Mouse (Mus musculus) CH12.LX (cell line): ENCODE results near the gene Exoc2. TPM values are rescaled to one million over a fixed set of nuclear protein-coding genes. Genes with fewer than 3 reads are reported as not detected.
A peak's percentile ranks its signal among the peaks of the same experiment; 100 is the strongest.

Source experiments
- DNase-seq: peaks from one replicate; pipeline ENCODE4 v3.0.0-alpha.2; 2013; ENCODE audit errors: extremely low read depth
- H3K27ac ChIP-seq: 2 replicates; pipeline ENCODE4 v1.5.1; 2012; ENCODE audit warnings: low read depth, mild to moderate bottlenecking, control low read depth, moderate library complexity; ENCODE audit not compliant: insufficient read depth
- H3K27me3 ChIP-seq: replicated peaks from 2 replicates; pipeline ENCODE3; 2012; ENCODE audit warnings: inconsistent platforms
- H3K36me3 ChIP-seq, 2 experiments: replicated peaks in 1 of 2; 2 replicates each; pipeline versions ENCODE3 to v1.6.1; 2012; ENCODE audit warnings: inconsistent platforms in 1 of 2, low read length in 1 of 2, mild to moderate bottlenecking in 1 of 2, mixed read lengths in 1 of 2, moderate library complexity in 1 of 2; ENCODE audit not compliant: control insufficient read depth in 1 of 2, insufficient read depth in 1 of 2
- H3K4me1 ChIP-seq, 2 experiments: 2 replicates each; pipeline ENCODE4 v1.6.1; 2012; ENCODE audit warnings: inconsistent platforms in 1 of 2, moderate library complexity in 1 of 2; ENCODE audit not compliant: insufficient read depth in 2 of 2, control insufficient read depth in 1 of 2
- H3K4me2 ChIP-seq: 2 replicates; pipeline ENCODE4 v1.6.1; 2012; ENCODE audit warnings: low read depth, mild to moderate bottlenecking, control low read depth; ENCODE audit not compliant: poor library complexity, insufficient read depth, severe bottlenecking
- H3K4me3 ChIP-seq, 3 experiments: fragments of 150-350 bp in 1 of 3; sonication (generic) in 1 of 3; replicated peaks in 1 of 3; 2 replicates each; pipeline versions ENCODE3 to v1.5.1; 2011 to 2012; ENCODE audit warnings: low read depth in 2 of 3, low read length in 2 of 3, mild to moderate bottlenecking in 2 of 3, moderate library complexity in 2 of 3, control low read depth in 1 of 3, improper control_type of control experiment in 1 of 3, inconsistent platforms in 1 of 3, mixed read lengths in 1 of 3; ENCODE audit not compliant: poor library complexity in 1 of 3
- H3K79me2 ChIP-seq: replicated peaks from 2 replicates; pipeline ENCODE4 v1.6.1; 2012; ENCODE audit warnings: mild to moderate bottlenecking, moderate library complexity; ENCODE audit not compliant: control insufficient read depth, poor library complexity, insufficient read depth, severe bottlenecking; ENCODE audit errors: extremely low read depth
- H3K9ac ChIP-seq: 2 replicates; pipeline ENCODE4 v1.6.1; 2012; ENCODE audit warnings: low read depth, mild to moderate bottlenecking, control low read depth, moderate library complexity; ENCODE audit not compliant: insufficient read depth
- H3K9me3 ChIP-seq: replicated peaks from 2 replicates; pipeline ENCODE3; 2012; ENCODE audit warnings: low read length, inconsistent platforms, mixed read lengths
- BHLHE40 ChIP-seq: IDR thresholded peaks from 2 replicates; pipeline ENCODE4 v1.6.1; 2011; ENCODE audit warnings: mild to moderate bottlenecking, low read depth, low read length, improper control_type of control experiment
- CHD1 ChIP-seq: IDR thresholded peaks from 2 replicates; pipeline ENCODE4 v1.6.1; 2012; ENCODE audit warnings: low read depth, low read length, improper control_type of control experiment, inconsistent platforms
- CHD2 ChIP-seq: IDR thresholded peaks from 2 replicates; pipeline ENCODE4 v1.6.1; 2011; ENCODE audit warnings: low read length, improper control_type of control experiment
- CTCF ChIP-seq, 2 experiments: IDR thresholded peaks in 1 of 2; conservative IDR thresholded peaks in 1 of 2; 2 replicates each; pipeline ENCODE4 v1.5.1; 2011 to 2012; ENCODE audit warnings: low read depth in 2 of 2, low read length in 2 of 2, improper control_type of control experiment in 1 of 2, inconsistent platforms in 1 of 2, mild to moderate bottlenecking in 1 of 2, moderate library complexity in 1 of 2
- E2F4 ChIP-seq: IDR thresholded peaks from 2 replicates; pipeline ENCODE4 v1.6.1; 2011; ENCODE audit warnings: low read depth, low read length, improper control_type of control experiment; ENCODE audit not compliant: insufficient replicate concordance
- ELF1 ChIP-seq: IDR thresholded peaks from 2 replicates; pipeline ENCODE4 v1.6.1; 2014; ENCODE audit warnings: low read depth, mild to moderate bottlenecking, inconsistent platforms, low read length, improper control_type of control experiment
- EP300 ChIP-seq: IDR thresholded peaks from 2 replicates; pipeline ENCODE4 v1.6.1; 2011; ENCODE audit warnings: low read length, improper control_type of control experiment
- GABPA ChIP-seq: IDR thresholded peaks from 2 replicates; pipeline ENCODE4 v1.6.1; 2012; ENCODE audit warnings: low read depth, low read length, improper control_type of control experiment, inconsistent platforms; ENCODE audit not compliant: insufficient replicate concordance
- HCFC1 ChIP-seq: IDR thresholded peaks from 2 replicates; pipeline ENCODE4 v1.6.1; 2012; ENCODE audit warnings: low read depth, mild to moderate bottlenecking, inconsistent platforms, low read length, improper control_type of control experiment
- JUN ChIP-seq: IDR thresholded peaks from 2 replicates; pipeline ENCODE4 v1.6.1; 2011; ENCODE audit warnings: low read depth, mild to moderate bottlenecking, low read length, improper control_type of control experiment, moderate library complexity; ENCODE audit not compliant: insufficient read depth
- JUND ChIP-seq: conservative IDR thresholded peaks from 2 replicates; pipeline ENCODE4 v1.6.1; 2011; ENCODE audit warnings: low read depth, low read length, improper control_type of control experiment
- KAT2A ChIP-seq: IDR thresholded peaks from 2 replicates; pipeline ENCODE4 v1.6.1; 2012; ENCODE audit warnings: low read length, improper control_type of control experiment, inconsistent platforms; ENCODE audit not compliant: insufficient replicate concordance
- MAFK ChIP-seq: IDR thresholded peaks from 2 replicates; pipeline ENCODE4 v1.6.1; 2011; ENCODE audit warnings: low read length, improper control_type of control experiment; ENCODE audit not compliant: insufficient replicate concordance
- MAX ChIP-seq: IDR thresholded peaks from 2 replicates; pipeline ENCODE4 v1.6.1; 2011; ENCODE audit warnings: low read length, improper control_type of control experiment
- MAZ ChIP-seq: IDR thresholded peaks from 2 replicates; pipeline ENCODE4 v1.6.1; 2012; ENCODE audit warnings: low read depth, mild to moderate bottlenecking, inconsistent platforms, low read length, improper control_type of control experiment, moderate library complexity
- MEF2A ChIP-seq: IDR thresholded peaks from 2 replicates; pipeline ENCODE4 v1.6.1; 2014; ENCODE audit warnings: low read depth, mild to moderate bottlenecking, inconsistent platforms, low read length, improper control_type of control experiment, borderline replicate concordance
- MXI1 ChIP-seq: IDR thresholded peaks from 2 replicates; pipeline ENCODE4 v1.6.1; 2011; ENCODE audit warnings: mild to moderate bottlenecking, low read depth, low read length, improper control_type of control experiment
- MYC ChIP-seq: IDR thresholded peaks from 2 replicates; pipeline ENCODE4 v1.6.1; 2011; ENCODE audit warnings: low read depth, mild to moderate bottlenecking, improper control_type of control experiment, low read length
- NELFE ChIP-seq: IDR thresholded peaks from 2 replicates; pipeline ENCODE4 v1.6.1; 2011; ENCODE audit warnings: low read depth, low read length, improper control_type of control experiment
- NRF1 ChIP-seq: IDR thresholded peaks from 2 replicates; pipeline ENCODE4 v1.6.1; 2014; ENCODE audit warnings: low read depth, mild to moderate bottlenecking, inconsistent platforms, low read length, improper control_type of control experiment, moderate library complexity
- POLR2A ChIP-seq: IDR thresholded peaks from 2 replicates; pipeline ENCODE4 v1.6.1; 2011; ENCODE audit warnings: low read depth, mild to moderate bottlenecking, improper control_type of control experiment, low read length
- RCOR1 ChIP-seq: conservative IDR thresholded peaks from 2 replicates; pipeline ENCODE4 v1.6.1; 2012; ENCODE audit warnings: low read depth, mild to moderate bottlenecking, inconsistent platforms, low read length, improper control_type of control experiment
- SIN3A ChIP-seq: IDR thresholded peaks from 2 replicates; pipeline ENCODE4 v1.6.1; 2012; ENCODE audit warnings: low read length, improper control_type of control experiment, inconsistent platforms
- SMC3 ChIP-seq: IDR thresholded peaks from 2 replicates; pipeline ENCODE4 v1.6.1; 2011; ENCODE audit warnings: low read depth, low read length, improper control_type of control experiment
- TBP ChIP-seq: conservative IDR thresholded peaks from 2 replicates; pipeline ENCODE4 v1.6.1; 2011; ENCODE audit warnings: low read depth, low read length, improper control_type of control experiment
- TCF12 ChIP-seq: IDR thresholded peaks from 2 replicates; pipeline ENCODE4 v1.6.1; 2014; ENCODE audit warnings: low read depth, mild to moderate bottlenecking, inconsistent platforms, low read length, improper control_type of control experiment
- UBTF ChIP-seq: IDR thresholded peaks from 2 replicates; pipeline ENCODE4 v1.6.1; 2012; ENCODE audit warnings: low read depth, mild to moderate bottlenecking, inconsistent platforms, low read length, improper control_type of control experiment, moderate library complexity
- USF1 ChIP-seq: IDR thresholded peaks from 2 replicates; pipeline ENCODE4 v1.6.1; 2014; ENCODE audit warnings: low read depth, mild to moderate bottlenecking, inconsistent platforms, low read length, improper control_type of control experiment
- USF2 ChIP-seq: conservative IDR thresholded peaks from 2 replicates; pipeline ENCODE4 v1.6.1; 2011; ENCODE audit warnings: low read depth, low read length, improper control_type of control experiment
- ZC3H11A ChIP-seq: IDR thresholded peaks from 2 replicates; pipeline ENCODE4 v1.6.1; 2012; ENCODE audit warnings: low read depth, mild to moderate bottlenecking, inconsistent platforms, low read length, improper control_type of control experiment
- ZKSCAN1 ChIP-seq: IDR thresholded peaks from 2 replicates; pipeline ENCODE4 v1.6.1; 2012; ENCODE audit warnings: low read depth, inconsistent platforms, low read length, improper control_type of control experiment, borderline replicate concordance
- ZMIZ1 ChIP-seq: IDR thresholded peaks from 2 replicates; pipeline ENCODE4 v1.6.1; 2012; ENCODE audit warnings: low read depth, mild to moderate bottlenecking, inconsistent platforms, low read length, improper control_type of control experiment
- ZNF384 ChIP-seq: IDR thresholded peaks from 2 replicates; pipeline ENCODE4 v1.6.1; 2012; ENCODE audit warnings: low read depth, low read length, improper control_type of control experiment, inconsistent platforms
- dilution Hi-C: fragments of 300-500 bp; cut with MboI; formaldehyde crosslinking; loops from 2 replicates; pipeline ENCODE4 v1.14.3; 2020; ENCODE audit warnings: low sequenced_read_pairs; ENCODE audit not compliant: extremely low pct_unique_long_range_greater_than_20kb, extremely low pct_ligation_motif_present
- in situ Hi-C: fragments of 300-500 bp; cut with MboI; formaldehyde crosslinking; loops from 3 replicates; pipeline ENCODE4 v1.14.3; 2019; ENCODE audit warnings: low sequenced_read_pairs, low pct_ligation_motif_present, low pct_unique_long_range_greater_than_20kb, mixed read lengths
- polyA plus RNA-seq: library from polyadenylated mRNA; unstranded; fragments of >175 nt; gene quantifications from 2 replicates; pipeline ENCODE4 v1.2.1, GENCODE M21; 2012; ENCODE audit warnings: low read depth; ENCODE audit not compliant: insufficient read length
- total RNA-seq, 2 experiments: library from RNA; depleted of rRNA; stranded (reverse); fragments of 300-350 nt in 1 of 2; fragments of >200 nt in 1 of 2; gene quantifications; 2 replicates each; pipeline ENCODE4 v1.2.3; 2012 to 2014

Gene Exoc2
- total and polyA plus RNA-seq, 3 experiments = 21.1 to 33.0 (median 29.7) TPM

GRCm38 (mm10) chr13:30902286-30902685, 71.6 kb downstream of the Exoc2 start:
- H3K9me3 ChIP-seq = peaks cover 2% of the 10 kb centered on the region
- in situ Hi-C loops = no loop called here
- H3K27ac ChIP-seq = no peak overlapping the region
- H3K4me2 ChIP-seq = no peak overlapping the region
- no peak for TF ChIP-seq RCOR1
- H3K4me3 ChIP-seq = no peak overlapping the region
- H3K79me2 ChIP-seq = no peaks in the 10 kb centered on the region
- H3K9ac ChIP-seq = no peak overlapping the region
- dilution Hi-C loops = no loop called here
- H3K4me1 ChIP-seq = peaks cover 0 to 19% of the 10 kb centered on the region in 2 experiments; a peak in 1 of 4 replicates
- no peak for DNase-seq
- H3K27me3 ChIP-seq = no peaks in the 10 kb centered on the region
- peaks cover 42 to 69% of the 10 kb centered on the region in 2 experiments for H3K36me3 ChIP-seq

- H3K4me3 ChIP-seq = no peak overlapping the region
- H3K79me2 ChIP-seq = no peaks in the 10 kb centered on the region
- no peak overlapping the region for H3K27ac ChIP-seq
- no peak overlapping the region for H3K9ac ChIP-seq
- H3K36me3 ChIP-seq = peaks cover 42 to 68% of the 10 kb centered on the region in 2 experiments
- H3K4me1 ChIP-seq = peaks cover 0 to 19% of the 10 kb centered on the region in 2 experiments; a peak in 1 of 4 replicates
- peaks cover 2% of the 10 kb centered on the region for H3K9me3 ChIP-seq
- no peak overlapping the region for H3K4me2 ChIP-seq
- no peaks in the 10 kb centered on the region for H3K27me3 ChIP-seq
- dilution Hi-C loops (no loop called here), in situ Hi-C loops (no loop called here)
- DNase-seq = peak; percentile 35
- TF ChIP-seq MYC (no peak), CHD2 (peak; percentile 70), MAX (no peak), NRF1 (no peak), GABPA (no peak), E2F4 (0 out of 2 replicates have a peak, but pooled peaks have one; percentile 26), USF2 (no peak), TCF12 (no peak), ZMIZ1 (no peak), SMC3 (peak; percentile 72), CHD1 (no peak), EP300 (no peak), ZC3H11A (peak; percentile 24; the same call in 1 of the 2 replicates), USF1 (no peak), UBTF (no peak), TBP (no peak), MAZ (no peak), RCOR1 (no peak), NELFE (no peak), ELF1 (no peak), MAFK (no peak), MXI1 (no peak), KAT2A (no peak), CTCF (conservative IDR thresholded peaks at IDR 0.05 in 1 of 2, IDR thresholded peaks at IDR 0.05 in 1 of 2; ENCODE audit: low read depth in 2 of 2, low read length in 2 of 2) (peak in 1 of 2 experiments; percentile 73; a peak in 2 of 4 replicates), MEF2A (no peak), POLR2A (no peak), JUND (no peak), BHLHE40 (no peak), SIN3A (no peak), HCFC1 (no peak), ZKSCAN1 (no peak), JUN (no peak), ZNF384 (peak; percentile 59)
Observed at GRCm38 (mm10) chr13:30901387-30902041, 72.4 kb downstream of the Exoc2 start.
